Mouse (Mus musculus): ENCODE measurements around the gene Bbs10.

GRCm38 (mm10) chr10:111314636-111315395 lies 16.3 kb downstream of the Bbs10 start:
- TF ChIP-seq CTCF (IDR thresholded peaks at IDR 0.05; ENCODE audit: control insufficient read depth, insufficient read depth, insufficient read length) (no peak), FOSL1 (IDR thresholded peaks at IDR 0.05; ENCODE audit: insufficient read depth, low read length, poor library complexity, severe bottlenecking) (no peak), MAX (IDR thresholded peaks at IDR 0.05) (no peak), CEBPB (IDR thresholded peaks at IDR 0.05; ENCODE audit: low read depth) (no peak)
